Mouse (Mus musculus) ovary, adult 2 months (tissue): Measurements from ENCODE around the gene Ogg1. TPM values are rescaled to one million over a fixed set of nuclear protein-coding genes. Genes with fewer than 3 reads are reported as not detected.

Experiments used
- polyA plus RNA-seq: library from polyadenylated mRNA; depleted of rRNA; stranded (reverse); fragments of >200 nt; gene quantifications from 2 replicates; pipeline ENCODE4 v1.2.3, GENCODE M21; 2012; rRNA removed

Ogg1 gene
- polyA plus RNA-seq: 25.4 and 30.0 TPM in 2 replicates

GRCm38 (mm10) chr6:113326533-113327315, at the start of gene Ogg1:
Gene Ogg1, plus strand, starts transcription at chr6:113326972.

DNA sequence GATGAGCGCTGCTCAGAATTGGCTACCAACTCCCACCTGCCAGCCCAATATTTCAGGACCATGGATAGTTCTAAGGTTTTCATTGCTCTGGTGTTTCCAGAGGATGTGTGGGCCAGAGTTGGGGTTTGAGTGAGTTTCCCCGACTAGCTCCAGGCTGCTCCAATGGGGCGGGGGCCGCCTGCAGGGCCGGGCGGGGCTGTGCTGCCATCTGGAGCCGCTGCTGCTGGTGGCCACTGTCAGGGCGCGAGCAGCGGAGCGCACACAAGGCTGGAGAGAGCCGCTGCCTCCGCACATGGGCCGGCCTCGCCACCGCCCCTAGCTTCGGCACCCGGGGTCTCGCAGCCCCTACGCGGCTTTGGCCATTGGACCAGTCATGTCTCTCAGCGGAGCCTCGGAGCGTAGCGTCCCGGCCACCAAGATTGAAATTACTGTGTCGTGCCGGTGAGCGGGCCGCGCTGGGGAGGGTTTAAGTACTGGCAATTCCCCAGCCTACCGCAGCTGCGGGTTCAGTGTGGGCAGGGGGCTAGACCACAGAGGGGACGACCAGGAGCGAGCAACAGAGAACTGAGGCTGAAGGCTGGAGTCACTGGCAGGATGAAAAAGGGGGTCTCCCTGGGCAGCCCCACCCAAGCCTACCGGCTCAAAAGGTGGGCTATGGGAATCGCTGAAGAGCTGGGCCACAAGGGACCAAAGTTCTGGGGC, 44.5 kb upstream of the Ogg1 start, which contains the start of gene Cpne9:
Gene Cpne9 (plus strand): TSS at position 207 of the 702 bp plus-strand sequence.

GRCm38 (mm10) chr6:113306986-113307349, 19.8 kb upstream of the Ogg1 start, which contains the start of gene Brpf1:
Gene Brpf1, plus strand, starts transcription at chr6:113307137.

GRCm38 (mm10) chr6:113343177-113344092, 16.7 kb downstream of the Ogg1 start, which contains the start of gene Camk1:
Gene Camk1, minus strand, starts transcription at chr6:113343984.

GRCm38 (mm10) chr6:113377496-113378385, 51.0 kb downstream of the Ogg1 start, which contains the start of the genes Tada3 and Arpc4:
Gene Tada3, minus strand, starts transcription at chr6:113377883.
Gene Arpc4, plus strand, starts transcription at chr6:113378115.

Other genes with a start within 250 kb of the Ogg1 start
- 26.5 and 41.0 TPM in 2 replicates for gene Setd5, start 249.6 kb upstream of the Ogg1 start, polyA plus RNA-seq
- gene Lhfpl4, start 131.6 kb upstream of the Ogg1 start, polyA plus RNA-seq: 0.74 and 0.97 TPM in 2 replicates
- gene Mtmr14, start 89.1 kb upstream of the Ogg1 start, polyA plus RNA-seq: 82.3 and 92.6 TPM in 2 replicates
- 2.9 and 4.4 TPM in 2 replicates for gene Cpne9, start 44.7 kb upstream of the Ogg1 start, polyA plus RNA-seq
- gene Brpf1, start 19.8 kb upstream of the Ogg1 start, polyA plus RNA-seq: 24.3 and 26.5 TPM in 2 replicates
- 77.2 and 87.7 TPM in 2 replicates for gene Camk1, start 17.0 kb downstream of the Ogg1 start, polyA plus RNA-seq
- gene Tada3, start 50.9 kb downstream of the Ogg1 start, polyA plus RNA-seq: 41.7 and 44.7 TPM in 2 replicates
- 64.4 and 70.8 TPM in 2 replicates for gene Arpc4, start 51.1 kb downstream of the Ogg1 start, polyA plus RNA-seq
- gene Ttll3, start 62.3 kb downstream of the Ogg1 start, polyA plus RNA-seq: 26.9 and 30.3 TPM in 2 replicates
- 53.1 and 70.5 TPM in 2 replicates for gene Rpusd3, start 92.4 kb downstream of the Ogg1 start, polyA plus RNA-seq
- gene Cidec, start 108.8 kb downstream of the Ogg1 start, polyA plus RNA-seq: 176 and 184 TPM in 2 replicates
- 92.3 and 96.5 TPM in 2 replicates for gene Jagn1, start 115.6 kb downstream of the Ogg1 start, polyA plus RNA-seq
- gene Il17re, start 131.5 kb downstream of the Ogg1 start, polyA plus RNA-seq: 50.7 and 65.4 TPM in 2 replicates
- gene Il17rc, start 144.5 kb downstream of the Ogg1 start, polyA plus RNA-seq: 94.6 and 103 TPM in 2 replicates
- 16.6 and 17.3 TPM in 2 replicates for gene Creld1, start 156.3 kb downstream of the Ogg1 start, polyA plus RNA-seq
- 0.09 and 0.10 TPM in 2 replicates for gene Prrt3, start 175.0 kb downstream of the Ogg1 start, polyA plus RNA-seq
- gene Emc3, start 204.7 kb downstream of the Ogg1 start, polyA plus RNA-seq: 33.1 and 42.4 TPM in 2 replicates
- 2.3 and 5.9 TPM in 2 replicates for gene Fancd2, start 204.7 kb downstream of the Ogg1 start, polyA plus RNA-seq